Mouse (Mus musculus): ENCODE data around the gene Wwox.

DNA sequence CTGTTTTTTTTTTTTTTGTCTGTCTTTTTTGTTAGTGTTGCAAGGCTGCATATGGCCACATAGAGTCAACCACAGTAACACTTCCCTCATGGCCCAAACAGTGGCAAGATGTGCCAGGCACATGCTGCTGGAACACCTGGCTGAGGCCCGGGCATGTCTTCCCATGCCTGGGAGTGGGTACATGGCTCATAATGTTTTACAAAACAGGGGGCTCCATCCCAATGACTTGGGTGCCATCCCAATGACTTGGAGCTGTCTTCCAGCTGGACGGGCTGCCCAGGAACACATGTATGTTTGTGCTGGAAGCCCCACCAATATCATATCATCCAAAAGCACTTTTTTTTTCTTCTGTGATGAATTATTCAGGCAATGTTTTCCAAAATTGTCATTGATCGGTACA lies 329.1 kb downstream of the Wwox start:
- TF ChIP-seq CTCF (IDR thresholded peaks at IDR 0.05) (no peak), EP300 (IDR thresholded peaks at IDR 0.05) (no peak)

Measured in lung, postnatal 0 days (tissue).